Mouse (Mus musculus): ENCODE results near the gene Tbc1d4.

Tbc1d4 gene

GRCm38 (mm10) chr14:101608519-101609368 is at the start of gene Tbc1d4:
Gene Tbc1d4, minus strand, starts transcription at chr14:101609191.
- peak; percentile 29 to 37 for DNase-seq (ENCODE audit: low read depth in 1 of 2, low spot score in 2 of 2)

GRCm38 (mm10) chr14:101656307-101656706 is 47.3 kb upstream of the Tbc1d4 start:
- no peak for DNase-seq (ENCODE audit: low read depth in 1 of 2, low spot score in 2 of 2)

- no peak for DNase-seq (ENCODE audit: low read depth in 1 of 2, low spot score in 2 of 2)
Observed at GRCm38 (mm10) chr14:101654526-101654909, 45.5 kb upstream of the Tbc1d4 start.

GRCm38 (mm10) chr14:101653581-101654525 is 44.9 kb upstream of the Tbc1d4 start, which contains the start of gene Uchl3:
Gene Uchl3, plus strand, starts transcription at chr14:101653967.
- peak; percentile 80 to 94 for DNase-seq (ENCODE audit: low read depth in 1 of 2, low spot score in 2 of 2)

GRCm38 (mm10) chr14:101652571-101652970 is 43.6 kb upstream of the Tbc1d4 start:
- DNase-seq (ENCODE audit: low read depth in 1 of 2, low spot score in 2 of 2): no peak

- DNase-seq (ENCODE audit: low read depth in 1 of 2, low spot score in 2 of 2): no peak
Observed at GRCm38 (mm10) chr14:101650551-101650950, 41.6 kb upstream of the Tbc1d4 start.

GRCm38 (mm10) chr14:101644948-101645347 is 36.0 kb upstream of the Tbc1d4 start:
- DNase-seq (ENCODE audit: low read depth in 1 of 2, low spot score in 2 of 2): no peak

GRCm38 (mm10) chr14:101640153-101640843 is 31.3 kb upstream of the Tbc1d4 start, which contains the start of gene Commd6:
Gene Commd6, minus strand, starts transcription at chr14:101640686.
- peak; percentile 71 to 82 for DNase-seq (ENCODE audit: low read depth in 1 of 2, low spot score in 2 of 2)

GRCm38 (mm10) chr14:101637381-101637780 is 28.4 kb upstream of the Tbc1d4 start:
- DNase-seq (ENCODE audit: low read depth in 1 of 2, low spot score in 2 of 2): no peak

GRCm38 (mm10) chr14:101635765-101636164 is 26.8 kb upstream of the Tbc1d4 start:
- DNase-seq (ENCODE audit: low read depth in 1 of 2, low spot score in 2 of 2): no peak

GRCm38 (mm10) chr14:101630548-101630947 is 21.6 kb upstream of the Tbc1d4 start:
- DNase-seq (ENCODE audit: low read depth in 1 of 2, low spot score in 2 of 2): no peak

GRCm38 (mm10) chr14:101617680-101618079 is 8.7 kb upstream of the Tbc1d4 start:
- DNase-seq (ENCODE audit: low read depth in 1 of 2, low spot score in 2 of 2): no peak

- no peak for DNase-seq (ENCODE audit: low read depth in 1 of 2, low spot score in 2 of 2)
Observed at GRCm38 (mm10) chr14:101616178-101616577, 7.2 kb upstream of the Tbc1d4 start.

- no peak for DNase-seq (ENCODE audit: low read depth in 1 of 2, low spot score in 2 of 2)
Observed at GRCm38 (mm10) chr14:101613206-101613605, 4.2 kb upstream of the Tbc1d4 start.

GRCm38 (mm10) chr14:101610701-101611100 is 1.7 kb upstream of the Tbc1d4 start:
- DNase-seq (ENCODE audit: low read depth in 1 of 2, low spot score in 2 of 2): no peak

GRCm38 (mm10) chr14:101607631-101608518 is 1.1 kb downstream of the Tbc1d4 start:
- no peak for DNase-seq (ENCODE audit: low read depth in 1 of 2, low spot score in 2 of 2)

- DNase-seq (ENCODE audit: low read depth in 1 of 2, low spot score in 2 of 2): no peak
Observed at GRCm38 (mm10) chr14:101605843-101606242, 3.1 kb downstream of the Tbc1d4 start.

- no peak for DNase-seq (ENCODE audit: low read depth in 1 of 2, low spot score in 2 of 2)
Observed at GRCm38 (mm10) chr14:101602851-101603250, 6.1 kb downstream of the Tbc1d4 start.

- DNase-seq (ENCODE audit: low read depth in 1 of 2, low spot score in 2 of 2): no peak
Observed at GRCm38 (mm10) chr14:101597096-101597715, 11.8 kb downstream of the Tbc1d4 start.

GRCm38 (mm10) chr14:101596691-101597090 is 12.3 kb downstream of the Tbc1d4 start:
- DNase-seq (ENCODE audit: low read depth in 1 of 2, low spot score in 2 of 2): no peak
